Mouse (Mus musculus) midbrain, embryonic 12.5 days (tissue): Measurements from ENCODE around the gene Tmem247. TPM values are rescaled to one million over a fixed set of nuclear protein-coding genes. Genes with fewer than 3 reads are reported as not detected.

ENCODE experiments used
- ATAC-seq: fragments of 200-750 bp; cut with Nextera tagmentation; 2 replicates; pipeline ENCODE4 v1.8.0; 2017; ENCODE audit warnings: low read depth, moderate TSS enrichment, moderate library complexity; ENCODE audit not compliant: low FRiP score
- H3K27ac ChIP-seq: fragments of 300-500 bp; sonication (generic); replicated peaks from 2 replicates; pipeline ENCODE4 v1.5.1; 2016; ENCODE audit warnings: mild to moderate bottlenecking
- H3K27me3 ChIP-seq: fragments of 300-500 bp; sonication (generic); 2 replicates; pipeline ENCODE4 v1.6.1; 2016; ENCODE audit warnings: mild to moderate bottlenecking
- H3K36me3 ChIP-seq: fragments of 300-500 bp; sonication (generic); 2 replicates; pipeline ENCODE4 v1.6.1; 2016
- H3K4me1 ChIP-seq: fragments of 300-500 bp; sonication (generic); 2 replicates; pipeline ENCODE4 v1.6.1; 2016
- H3K4me2 ChIP-seq: fragments of 300-500 bp; sonication (generic); replicated peaks from 2 replicates; pipeline ENCODE4 v1.6.1; 2016; ENCODE audit warnings: mild to moderate bottlenecking, moderate library complexity
- H3K4me3 ChIP-seq: fragments of 300-500 bp; sonication (generic); 2 replicates; pipeline ENCODE4 v1.5.1; 2016; ENCODE audit warnings: mild to moderate bottlenecking
- H3K9ac ChIP-seq: fragments of 300-500 bp; sonication (generic); replicated peaks from 2 replicates; pipeline ENCODE4 v1.6.1; 2016; ENCODE audit warnings: mild to moderate bottlenecking, moderate library complexity
- H3K9me3 ChIP-seq: fragments of 300-500 bp; sonication (generic); 2 replicates; pipeline ENCODE4 v1.6.1; 2016; ENCODE audit warnings: mild to moderate bottlenecking
- WGBS: fragments of 180-500 bp; shearing (Covaris S2); methylation state at CpG from one replicate; pipeline ENCODE4 v1.1.7; 2016; 5-methylcytosine and 5-hydroxymethylcytosine counted together
- polyA plus RNA-seq: library from polyadenylated mRNA; unstranded; fragments of >200 nt; fragmentation: Nextera tagmentation; extraction: Ambion mirVana; gene quantifications from 2 replicates; pipeline ENCODE4 v1.2.1, GENCODE M21; 2016

Tmem247 gene
- polyA plus RNA-seq, 1 experiment from 2014 or later: not detected

DNA sequence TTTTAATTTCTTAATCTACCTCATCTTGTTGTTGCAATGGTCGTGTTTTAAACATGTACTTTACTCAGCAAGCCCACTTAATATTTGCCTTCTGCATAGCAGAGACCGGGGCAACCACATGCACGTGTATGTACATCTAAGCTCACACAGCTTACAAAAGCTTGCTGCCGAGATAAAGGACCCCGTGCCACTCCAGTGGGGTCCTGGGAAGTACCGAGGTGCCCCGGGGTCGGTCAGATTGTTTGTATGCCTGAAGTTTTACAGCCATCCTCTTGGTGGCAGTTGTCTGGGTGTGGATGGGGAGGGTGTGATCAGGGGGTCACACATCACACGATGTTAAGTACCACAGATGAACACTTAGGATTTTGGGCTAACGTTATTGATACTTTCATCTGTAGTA is 48.9 kb downstream of the Tmem247 start:
- H3K4me1 ChIP-seq: peaks cover 22% of the 10 kb centered on the region
- WGBS: 83% methylated on average over 10 of the region's 10 CpGs
- H3K9me3 ChIP-seq: no peaks in the 10 kb centered on the region
- H3K36me3 ChIP-seq: no peaks in the 10 kb centered on the region
- H3K4me3 ChIP-seq: no peak overlapping the region
- no peak overlapping the region for H3K27ac ChIP-seq
- no peak overlapping the region for H3K9ac ChIP-seq
- ATAC-seq: no peak
- no peak overlapping the region for H3K4me2 ChIP-seq
- H3K27me3 ChIP-seq: peaks cover 6% of the 10 kb centered on the region; the same call in 1 of the 2 replicates

DNA sequence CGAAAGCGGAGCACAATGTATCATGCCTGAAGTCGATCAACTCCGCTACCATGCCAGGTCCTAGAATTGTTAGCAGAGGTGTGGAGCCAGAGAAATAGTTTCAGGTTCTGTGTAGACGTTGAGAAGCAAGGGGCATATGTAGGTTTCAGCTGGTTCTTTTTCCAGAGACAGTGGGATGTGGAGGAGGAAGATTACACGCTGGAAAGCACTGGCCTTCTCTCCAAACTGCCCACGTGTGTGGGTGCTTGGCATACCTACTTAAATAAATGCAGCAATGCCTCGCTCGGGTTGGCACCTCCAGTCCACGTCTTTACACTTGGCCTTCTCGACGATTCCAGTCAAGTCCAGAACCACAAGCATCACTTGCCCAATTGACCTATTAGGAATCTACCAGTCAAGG is 49.9 kb downstream of the Tmem247 start:
- Histone ChIP-seq H3K27ac (no peak overlapping the region), H3K4me2 (no peak overlapping the region), H3K4me3 (no peak overlapping the region), H3K9ac (no peak overlapping the region), H3K9me3 (no peaks in the 10 kb centered on the region), H3K36me3 (no peaks in the 10 kb centered on the region), H3K4me1 (peaks cover 20% of the 10 kb centered on the region), H3K27me3 (no peaks in the 10 kb centered on the region)
- no peak for ATAC-seq
- WGBS: 96% methylated on average over 12 of the region's 12 CpGs

GRCm38 (mm10) chr17:86967536-86968525 is 50.7 kb downstream of the Tmem247 start:
- no peak overlapping the region for H3K4me2 ChIP-seq
- H3K9ac ChIP-seq: no peak overlapping the region
- peaks cover 18% of the 10 kb centered on the region for H3K4me1 ChIP-seq
- H3K36me3 ChIP-seq: no peaks in the 10 kb centered on the region; the same call in 1 of the 2 replicates
- whole genome bisulfite sequencing: 87% methylated on average over 10 of the region's 10 CpGs
- no peak overlapping the region for H3K4me3 ChIP-seq
- no peaks in the 10 kb centered on the region for H3K9me3 ChIP-seq
- no peak for ATAC-seq
- H3K27me3 ChIP-seq: no peaks in the 10 kb centered on the region
- H3K27ac ChIP-seq: no peak overlapping the region

GRCm38 (mm10) chr17:86968581-86968980 is 51.4 kb downstream of the Tmem247 start:
- peaks cover 17% of the 10 kb centered on the region for H3K4me1 ChIP-seq
- no peak overlapping the region for H3K27ac ChIP-seq
- 96% methylated on average over 5 of the region's 5 CpGs for WGBS
- H3K9ac ChIP-seq: no peak overlapping the region
- no peak overlapping the region for H3K4me2 ChIP-seq
- H3K27me3 ChIP-seq: no peaks in the 10 kb centered on the region
- ATAC-seq: no peak
- H3K4me3 ChIP-seq: no peak overlapping the region
- H3K36me3 ChIP-seq: peaks cover 2% of the 10 kb centered on the region
- H3K9me3 ChIP-seq: no peaks in the 10 kb centered on the region

GRCm38 (mm10) chr17:86969582-86969981 is 52.4 kb downstream of the Tmem247 start:
- Histone ChIP-seq H3K4me2 (no peak overlapping the region), H3K9me3 (no peaks in the 10 kb centered on the region), H3K27ac (no peak overlapping the region), H3K36me3 (peaks cover 11% of the 10 kb centered on the region), H3K4me3 (no peak overlapping the region), H3K27me3 (no peaks in the 10 kb centered on the region), H3K4me1 (peaks cover 7% of the 10 kb centered on the region), H3K9ac (no peak overlapping the region)
- WGBS: 54% methylated on average over 5 of the region's 5 CpGs
- no peak for ATAC-seq

- no peaks in the 10 kb centered on the region for H3K27me3 ChIP-seq
- no peak overlapping the region for H3K27ac ChIP-seq
- H3K36me3 ChIP-seq: peaks cover 17% of the 10 kb centered on the region
- 91% methylated on average over 15 of the region's 15 CpGs for WGBS
- peaks cover 1% of the 10 kb centered on the region for H3K4me1 ChIP-seq
- no peak overlapping the region for H3K9ac ChIP-seq
- no peaks in the 10 kb centered on the region for H3K9me3 ChIP-seq
- H3K4me3 ChIP-seq: no peak overlapping the region
- ATAC-seq: no peak
- no peak overlapping the region for H3K4me2 ChIP-seq
Measured at GRCm38 (mm10) chr17:86970026-86970750, 53.0 kb downstream of the Tmem247 start.

GRCm38 (mm10) chr17:86971036-86971435 is 53.9 kb downstream of the Tmem247 start:
- Histone ChIP-seq H3K27ac (no peak overlapping the region), H3K27me3 (no peaks in the 10 kb centered on the region), H3K4me3 (no peak overlapping the region), H3K9me3 (no peaks in the 10 kb centered on the region), H3K9ac (no peak overlapping the region), H3K4me2 (no peak overlapping the region), H3K36me3 (peaks cover 21% of the 10 kb centered on the region), H3K4me1 (no peaks in the 10 kb centered on the region; the same call in 1 of the 2 replicates)
- 77% methylated on average over 5 of the region's 5 CpGs for WGBS
- ATAC-seq: no peak

DNA sequence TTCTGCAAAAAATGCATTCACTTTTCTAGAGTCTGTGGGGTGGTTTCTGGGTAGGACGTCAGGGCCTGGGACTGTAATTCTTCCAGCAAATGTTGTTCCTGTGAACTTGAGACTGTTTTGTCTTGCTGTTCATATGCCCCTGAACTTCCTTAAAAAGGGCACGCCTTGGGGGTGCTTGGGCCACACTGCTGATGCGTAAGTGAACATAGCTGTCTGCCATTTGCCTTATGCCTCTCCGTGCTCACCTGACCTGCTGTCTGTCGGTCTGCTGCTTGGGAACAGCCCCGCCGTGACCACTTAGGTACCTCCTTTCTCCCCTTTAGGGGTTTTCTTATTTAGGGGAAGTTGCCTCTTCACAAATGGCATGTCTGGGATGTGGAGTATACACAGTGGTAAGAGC is 54.7 kb downstream of the Tmem247 start:
- 94% methylated on average over 7 of the region's 7 CpGs for WGBS

More for the DNA sequence above, 54.7 kb downstream of the Tmem247 start:
- Histone ChIP-seq H3K36me3 (peaks cover 23% of the 10 kb centered on the region), H3K4me3 (no peak overlapping the region), H3K9me3 (no peaks in the 10 kb centered on the region), H3K4me1 (no peaks in the 10 kb centered on the region; the same call in 1 of the 2 replicates), H3K27ac (no peak overlapping the region), H3K4me2 (no peak overlapping the region), H3K9ac (no peak overlapping the region), H3K27me3 (no peaks in the 10 kb centered on the region)
- no peak for ATAC-seq

Other genes with a start within 250 kb of the Tmem247 start
- gene Epas1, start 163.6 kb upstream of the Tmem247 start, polyA plus RNA-seq: 3.4 and 3.9 TPM in 2 replicates
- gene Atp6v1e2, start 30.5 kb downstream of the Tmem247 start, polyA plus RNA-seq: 0.39 and 0.60 TPM in 2 replicates
- gene Rhoq, start 45.7 kb downstream of the Tmem247 start, polyA plus RNA-seq: 13.0 and 15.1 TPM in 2 replicates
- gene Pigf, start 108.1 kb downstream of the Tmem247 start, polyA plus RNA-seq: 40.2 and 44.8 TPM in 2 replicates
- gene Cript, start 108.2 kb downstream of the Tmem247 start, polyA plus RNA-seq: 194 and 209 TPM in 2 replicates
- gene Socs5, start 190.3 kb downstream of the Tmem247 start, polyA plus RNA-seq: 14.1 and 14.7 TPM in 2 replicates